8 mouse cellular contexts compared by ENCODE assay signal in genomic region chrX:75577582-75578324, GRCm38 (mm10). TPM values are rescaled to one million over a fixed set of nuclear protein-coding genes. Genes with fewer than 3 reads are reported as not detected.
DNase-seq lines count a peak whose midpoint lies in the region; ATAC-seq and TF ChIP-seq lines count a peak whose summit lies in the region.

Rab39b (minus strand) TSS chrX:75578231.

- peak; percentile 1 to 2 for DNase-seq in lung, adult 18-20 months
- no peak for DNase-seq in lung, postnatal 25 days (ENCODE audit: low spot score)
- DNase-seq in cerebellum, adult 11 months = peak; percentile 54
- peak; percentile 80 for DNase-seq in forebrain, embryonic 14.5 days (ENCODE audit: low spot score)
- DNase-seq in hindbrain, postnatal 0 days (ENCODE audit: low spot score) = peak; percentile 78
- peak; percentile 58 to 69 for DNase-seq in left cerebral cortex, postnatal 14 days (ENCODE audit: low spot score in 2 of 2)
- DNase-seq in stomach, postnatal 0 days (ENCODE audit: low spot score) = peak; percentile 22

- no peaks in the 10 kb centered on the region for H3K9me3 ChIP-seq in forebrain, embryonic 14.5 days (replicated peaks; ENCODE audit: control insufficient read depth, low read length)
- H3K9me3 ChIP-seq in hindbrain, postnatal 0 days (ENCODE audit: low read length) = no peaks in the 10 kb centered on the region
- no peaks in the 10 kb centered on the region for H3K9me3 ChIP-seq in midbrain, embryonic 13.5 days
- H3K9me3 ChIP-seq in stomach, postnatal 0 days (ENCODE audit: control insufficient read depth, low read length) = no peaks in the 10 kb centered on the region

- H3K4me1 ChIP-seq in forebrain, embryonic 14.5 days (ENCODE audit: control insufficient read depth, insufficient read depth, low read length) = no peaks in the 10 kb centered on the region
- H3K4me1 ChIP-seq in hindbrain, postnatal 0 days (ENCODE audit: insufficient read depth, low read length) = no peaks in the 10 kb centered on the region
- no peaks in the 10 kb centered on the region for H3K4me1 ChIP-seq in midbrain, embryonic 13.5 days (replicated peaks)
- no peaks in the 10 kb centered on the region for H3K4me1 ChIP-seq in stomach, postnatal 0 days (replicated peaks; ENCODE audit: control insufficient read depth, insufficient read depth)

- WGBS in forebrain, embryonic 14.5 days = 27% methylated on average over 41 of the region's 41 CpGs
- 27% methylated on average over 41 of the region's 41 CpGs for WGBS in hindbrain, postnatal 0 days
- WGBS in midbrain, embryonic 13.5 days = 22% methylated on average over 41 of the region's 41 CpGs
- 12% methylated on average over 41 of the region's 41 CpGs for WGBS in stomach, postnatal 0 days

- H3K4me3 ChIP-seq in forebrain, embryonic 14.5 days (ENCODE audit: low read depth, low read length) = peak within 1 kb of the TSS; percentile 56
- peak within 1 kb of the TSS; percentile 55 for H3K4me3 ChIP-seq in hindbrain, postnatal 0 days (ENCODE audit: low read length)
- peak within 1 kb of the TSS; percentile 58 for H3K4me3 ChIP-seq in midbrain, embryonic 13.5 days (replicated peaks)
- H3K4me3 ChIP-seq in stomach, postnatal 0 days (ENCODE audit: low read depth, low read length) = peak within 1 kb of the TSS; percentile 41

- peak within 1 kb of the TSS; percentile 45 for H3K4me2 ChIP-seq in forebrain, embryonic 14.5 days (ENCODE audit: low read length)
- H3K4me2 ChIP-seq in hindbrain, postnatal 0 days (ENCODE audit: low read depth, low read length) = peak within 1 kb of the TSS; percentile 55
- H3K4me2 ChIP-seq in midbrain, embryonic 13.5 days (replicated peaks) = peak within 1 kb of the TSS; percentile 51
- peak within 1 kb of the TSS; percentile 44 for H3K4me2 ChIP-seq in stomach, postnatal 0 days (replicated peaks; ENCODE audit: low read depth)

- 0 out of 2 replicates have a peak, but pooled peaks have one; percentile 17 for TF ChIP-seq CTCF in hindbrain, postnatal 0 days (IDR thresholded peaks at IDR 0.05; ENCODE audit: low read depth)
- no peak for TF ChIP-seq CTCF in stomach, postnatal 0 days (IDR thresholded peaks at IDR 0.05; ENCODE audit: low read depth)

- peak within 1 kb of the TSS; percentile 84 for H3K9ac ChIP-seq in forebrain, embryonic 14.5 days (ENCODE audit: low read length)
- H3K9ac ChIP-seq in hindbrain, postnatal 0 days (replicated peaks; ENCODE audit: low read length) = peak within 1 kb of the TSS; percentile 72
- H3K9ac ChIP-seq in midbrain, embryonic 13.5 days (replicated peaks) = peak within 1 kb of the TSS; percentile 82
- peak within 1 kb of the TSS; percentile 35; the same call in 1 of the 2 replicates for H3K9ac ChIP-seq in stomach, postnatal 0 days (ENCODE audit: low read length)

- 0 out of 2 replicates have a peak, but pooled peaks cover 2% of the 10 kb centered on the region for H3K36me3 ChIP-seq in forebrain, embryonic 14.5 days (ENCODE audit: control insufficient read depth, insufficient read depth, low read length)
- H3K36me3 ChIP-seq in hindbrain, postnatal 0 days (ENCODE audit: insufficient read depth, low read length) = no peaks in the 10 kb centered on the region
- 0 out of 2 replicates have a peak, but pooled peaks cover 3% of the 10 kb centered on the region for H3K36me3 ChIP-seq in midbrain, embryonic 13.5 days
- H3K36me3 ChIP-seq in stomach, postnatal 0 days (ENCODE audit: control insufficient read depth, insufficient read depth, low read length) = no peaks in the 10 kb centered on the region

- peak; percentile 99 for ATAC-seq in forebrain, embryonic 14.5 days
- peak; percentile 97 for ATAC-seq in hindbrain, postnatal 0 days
- peak; percentile 98 for ATAC-seq in midbrain, embryonic 13.5 days
- 0 out of 2 replicates have a peak, but pooled peaks have one; percentile 49 for ATAC-seq in stomach, postnatal 0 days (ENCODE audit: low FRiP score, low TSS enrichment)

- H3K27ac ChIP-seq in forebrain, embryonic 14.5 days (ENCODE audit: low read depth, low read length) = peak within 1 kb of the TSS; percentile 78
- peak within 1 kb of the TSS; percentile 93 for H3K27ac ChIP-seq in hindbrain, postnatal 0 days
- peak within 1 kb of the TSS; percentile 91 for H3K27ac ChIP-seq in midbrain, embryonic 13.5 days
- H3K27ac ChIP-seq in stomach, postnatal 0 days (replicated peaks) = no peak within 1 kb of the TSS

- H3K27me3 ChIP-seq in forebrain, embryonic 14.5 days (replicated peaks; ENCODE audit: control insufficient read depth, insufficient read depth, low read length) = no peaks in the 10 kb centered on the region
- no peaks in the 10 kb centered on the region for H3K27me3 ChIP-seq in hindbrain, postnatal 0 days (ENCODE audit: insufficient read depth, low read length)
- H3K27me3 ChIP-seq in midbrain, embryonic 13.5 days = no peaks in the 10 kb centered on the region
- H3K27me3 ChIP-seq in stomach, postnatal 0 days (ENCODE audit: control insufficient read depth, insufficient read depth, low read length) = no peaks in the 10 kb centered on the region

- intact Hi-C loops in left cerebral cortex, postnatal 14 days (cut with DNase I) = loop anchor here (5.0 kb wide), 1 partner anchor 95 kb away; no protein-coding TSS in a partner anchor

- no peak for TF ChIP-seq EP300 in stomach, postnatal 0 days (optimal IDR thresholded peaks at IDR 0.05)

RNA-seq across cellular contexts. Expression of gene Rab39b, which starts in this region (rescaled TPM):
- 16.6 and 20.5 TPM in 2 replicates for polyA plus RNA-seq in forebrain, embryonic 14.5 days (2014; fragmentation: Nextera tagmentation; extraction: Ambion mirVana)
- 24.6 and 27.3 TPM in 2 replicates for total RNA-seq in hindbrain, postnatal 0 days (2014; rRNA removed)
- polyA plus RNA-seq in hindbrain, postnatal 0 days (2015; fragmentation: Nextera tagmentation; extraction: Ambion mirVana) = 23.2 and 23.6 TPM in 2 replicates
- 10 to 100 TPM; 40.0 to 40.8 TPM for total RNA-seq in left cerebral cortex, postnatal 14 days (2021)
- polyA plus RNA-seq in midbrain, embryonic 13.5 days (2015; fragmentation: Nextera tagmentation; extraction: Ambion mirVana) = 27.4 and 27.7 TPM in 2 replicates
- polyA plus RNA-seq in stomach, postnatal 0 days (2015; fragmentation: Nextera tagmentation; extraction: Ambion mirVana) = 0.73 and 0.74 TPM in 2 replicates

Comparison
In these comparisons a context has a peak if more than half of its experiments do, and no peak if none do; other contexts are left out.
1. RNA of gene Rab39b (polyA plus RNA-seq): 27.4 to 27.7 TPM in midbrain, embryonic 13.5 days, 23.2 to 23.6 TPM in hindbrain, postnatal 0 days and 16.6 to 20.5 TPM in forebrain, embryonic 14.5 days; 0.73 to 0.74 TPM in stomach, postnatal 0 days; every median in the first group is over 10 times any median in the second.
2. Peak in DNase-seq, ATAC-seq, H3K4me3 ChIP-seq, H3K9ac ChIP-seq and H3K4me2 ChIP-seq in stomach, postnatal 0 days; RNA of the gene not detected or under 1 TPM.
3. ATAC-seq: peak in every context shown above with its lines; median percentile 99 in forebrain, embryonic 14.5 days; 98 in midbrain, embryonic 13.5 days; 97 in hindbrain, postnatal 0 days; 49 in stomach, postnatal 0 days.
4. Peak in every context shown above with its lines, with median percentiles within 50 percentile points of each other: H3K4me2 ChIP-seq, H3K4me3 ChIP-seq and H3K9ac ChIP-seq.